Mouse (Mus musculus): ENCODE data around the gene Gm28305.

The Gm28305 gene

GRCm38 (mm10) chr9:104040362-104040761, at the start of gene Gm28305:
Gm28305 (plus strand) TSS chr9:104040662.
- no peak for DNase-seq (ENCODE audit: low spot score)

- peak; percentile 54 for DNase-seq (ENCODE audit: low spot score)
These were observed 44.0 kb upstream of the Gm28305 start for GRCm38 (mm10) chr9:103996496-103996895.

GRCm38 (mm10) chr9:104000601-104001000, 39.9 kb upstream of the Gm28305 start:
- DNase-seq (ENCODE audit: low spot score): no peak

- DNase-seq (ENCODE audit: low spot score): peak; percentile 99
These were observed 38.3 kb upstream of the Gm28305 start, which contains the start of gene Nphp3 for GRCm38 (mm10) chr9:104001921-104002859. Nphp3 (plus strand) TSS chr9:104002544.

- peak; percentile 55 for DNase-seq (ENCODE audit: low spot score)
These were observed 37.5 kb upstream of the Gm28305 start for GRCm38 (mm10) chr9:104002913-104003330.

GRCm38 (mm10) chr9:104014526-104014925, 25.9 kb upstream of the Gm28305 start:
- DNase-seq (ENCODE audit: low spot score): no peak

GRCm38 (mm10) chr9:104021026-104021425, 19.4 kb upstream of the Gm28305 start:
- DNase-seq (ENCODE audit: low spot score): no peak

GRCm38 (mm10) chr9:104027186-104027585, 13.3 kb upstream of the Gm28305 start:
- DNase-seq (ENCODE audit: low spot score): no peak

GRCm38 (mm10) chr9:104029861-104030260, 10.6 kb upstream of the Gm28305 start:
- no peak for DNase-seq (ENCODE audit: low spot score)

- DNase-seq (ENCODE audit: low spot score): no peak
These were observed 6.2 kb upstream of the Gm28305 start for GRCm38 (mm10) chr9:104034231-104034630.

GRCm38 (mm10) chr9:104034718-104035117, 5.7 kb upstream of the Gm28305 start:
- no peak for DNase-seq (ENCODE audit: low spot score)

- DNase-seq (ENCODE audit: low spot score): peak; percentile 71
These were observed 5.0 kb upstream of the Gm28305 start for GRCm38 (mm10) chr9:104035261-104036015.

- DNase-seq (ENCODE audit: low spot score): no peak
These were observed 2.2 kb upstream of the Gm28305 start for GRCm38 (mm10) chr9:104038266-104038665.

GRCm38 (mm10) chr9:104039031-104039695, 1.3 kb upstream of the Gm28305 start:
- no peak for DNase-seq (ENCODE audit: low spot score)

- no peak for DNase-seq (ENCODE audit: low spot score)
These were observed 720 bp upstream of the Gm28305 start for GRCm38 (mm10) chr9:104039742-104040141.

- DNase-seq (ENCODE audit: low spot score): no peak
These were observed 3.2 kb downstream of the Gm28305 start for GRCm38 (mm10) chr9:104043676-104044075.

- DNase-seq (ENCODE audit: low spot score): no peak
These were observed 10.6 kb downstream of the Gm28305 start for GRCm38 (mm10) chr9:104051028-104051427.

- DNase-seq (ENCODE audit: low spot score): peak; percentile 6
These were observed 22.2 kb downstream of the Gm28305 start, which contains the start of gene Uba5 for GRCm38 (mm10) chr9:104062430-104063243. Uba5 (minus strand) TSS chr9:104063134.

GRCm38 (mm10) chr9:104063244-104063961, 22.9 kb downstream of the Gm28305 start, which contains the start of gene Acad11:
Acad11 (plus strand) TSS chr9:104063377.
- peak; percentile 74 for DNase-seq (ENCODE audit: low spot score)

- DNase-seq (ENCODE audit: low spot score): no peak
These were observed 24.1 kb downstream of the Gm28305 start for GRCm38 (mm10) chr9:104064571-104064970.
